Mouse (Mus musculus): ENCODE results near the gene Nt5c2.
A peak's percentile ranks its signal among the peaks of the same experiment; 100 is the strongest.
"Not testable (repeated sequence)": the region's sequence is repeated elsewhere in the genome, so short reads cannot be mapped to it uniquely, and the experiment has no call there.

Nt5c2 gene

DNA sequence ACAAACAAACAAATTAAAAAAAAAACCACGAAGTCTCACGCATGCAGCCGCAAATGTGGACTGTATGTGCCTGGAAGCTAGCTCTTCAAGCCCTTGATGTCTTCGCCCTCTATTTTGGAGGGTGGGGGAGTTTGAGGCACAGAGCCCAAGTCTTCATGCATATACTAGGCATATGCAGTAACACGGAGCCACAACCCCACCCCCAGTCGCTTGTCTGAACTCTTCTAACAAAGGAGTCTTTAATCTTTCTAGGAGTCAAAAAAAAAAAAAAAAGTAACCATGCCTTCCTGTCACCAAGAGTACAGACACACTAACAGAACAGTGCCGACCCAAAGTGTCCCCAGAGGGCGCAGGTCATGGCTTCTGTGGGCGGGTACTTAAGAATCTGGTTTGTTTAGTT, 1.0 kb upstream of the Nt5c2 start:
- peak; percentile 35 for DNase-seq

DNA sequence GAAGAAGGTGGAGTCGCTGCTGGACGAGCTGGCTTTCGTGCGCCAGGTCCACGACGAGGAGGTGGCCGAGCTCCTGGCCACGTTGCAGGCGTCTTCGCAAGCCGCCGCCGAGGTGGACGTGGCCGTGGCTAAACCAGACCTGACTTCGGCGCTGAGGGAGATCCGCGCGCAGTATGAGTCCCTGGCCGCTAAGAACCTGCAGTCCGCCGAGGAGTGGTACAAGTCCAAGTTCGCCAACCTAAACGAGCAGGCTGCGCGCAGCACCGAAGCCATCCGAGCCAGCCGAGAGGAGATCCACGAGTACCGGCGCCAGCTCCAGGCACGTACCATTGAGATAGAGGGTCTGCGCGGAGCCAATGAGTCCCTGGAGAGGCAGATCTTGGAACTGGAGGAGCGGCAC, 443 bp upstream of the Nt5c2 start:
- peak; percentile 80 for DNase-seq

DNA sequence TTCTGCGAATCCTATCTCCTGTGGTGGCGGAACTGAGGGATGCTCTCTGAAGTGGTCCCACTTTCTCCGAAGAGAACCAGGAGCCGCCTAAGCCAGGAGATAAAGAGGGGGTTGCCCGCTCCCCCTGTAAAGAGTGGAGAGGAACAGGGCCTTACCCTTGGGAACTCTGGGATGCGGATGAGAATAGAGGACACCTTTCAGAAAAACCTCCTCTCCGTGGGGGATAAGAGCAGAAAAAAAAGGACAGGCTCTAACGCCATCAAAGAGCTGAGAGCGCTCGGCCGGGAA, 850 bp downstream of the Nt5c2 start:
- no peak for DNase-seq

DNA sequence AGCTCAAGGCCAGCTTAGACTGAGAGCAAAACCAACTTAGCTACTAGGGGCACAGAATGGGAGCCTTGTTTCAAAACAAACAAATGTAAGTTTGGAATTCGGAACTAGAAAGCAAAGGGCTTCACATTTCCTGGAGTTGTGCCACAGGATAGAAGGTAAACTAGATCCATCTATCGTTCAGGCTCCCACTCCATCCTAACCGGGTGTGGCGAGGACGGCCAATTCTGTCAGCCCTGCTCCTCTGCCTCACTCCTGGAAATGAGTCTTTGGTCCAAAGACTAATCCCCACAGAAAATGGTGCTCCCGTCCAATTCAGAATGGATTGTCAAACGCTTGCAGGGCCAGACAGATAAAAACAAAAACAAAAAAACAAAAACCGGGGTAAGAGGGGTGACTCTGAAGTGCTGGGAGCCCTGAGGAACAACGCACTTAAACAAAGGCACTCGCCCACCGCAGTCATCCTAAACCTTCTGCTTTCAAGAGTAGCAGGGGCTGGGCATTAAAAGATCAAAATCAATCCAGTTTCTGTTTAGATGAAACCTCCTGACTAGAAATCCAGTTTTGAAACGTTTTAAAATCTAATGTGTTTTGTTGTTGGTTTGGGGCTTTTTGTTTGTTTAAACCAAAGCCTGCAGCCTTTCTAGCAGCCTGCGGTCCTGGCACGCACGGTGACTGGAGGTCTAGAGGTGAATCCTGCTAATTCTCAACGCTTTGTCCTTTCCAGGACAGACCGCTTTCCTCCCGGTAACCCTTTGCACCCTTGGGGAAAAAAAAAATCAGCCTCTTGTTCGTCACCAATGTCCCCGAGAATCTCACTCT, 1.4 kb downstream of the Nt5c2 start:
- peak; percentile 46 for DNase-seq

DNA sequence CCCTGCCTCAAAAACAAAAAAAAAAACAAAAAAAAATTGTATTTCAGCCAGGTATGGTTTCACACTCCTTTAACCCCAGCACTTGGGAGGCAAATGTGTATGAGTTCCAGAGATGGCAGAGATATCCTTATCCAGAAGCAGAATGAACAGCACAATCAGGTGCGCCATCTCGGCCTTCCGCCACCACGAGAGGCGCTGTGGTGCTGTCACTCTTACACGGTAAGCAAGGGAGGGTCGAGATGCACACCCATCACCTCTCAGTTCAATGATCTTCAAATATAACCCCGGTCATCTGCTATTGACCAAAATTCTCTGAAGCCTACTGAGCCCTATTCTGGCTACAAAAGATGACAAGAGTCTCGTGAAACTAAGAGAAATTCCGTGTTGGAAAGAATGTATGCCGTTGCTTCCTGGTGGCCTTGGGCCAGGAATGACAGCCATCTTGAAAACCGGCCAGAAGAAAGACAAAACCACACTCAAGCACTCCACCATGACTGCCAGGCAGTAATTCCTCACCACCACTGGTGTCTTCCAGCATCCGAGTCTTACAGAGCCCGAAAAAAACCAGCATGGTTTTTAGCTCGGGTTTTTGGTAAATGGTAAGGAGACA, 2.3 kb downstream of the Nt5c2 start:
- DNase-seq: peak; percentile 58

DNA sequence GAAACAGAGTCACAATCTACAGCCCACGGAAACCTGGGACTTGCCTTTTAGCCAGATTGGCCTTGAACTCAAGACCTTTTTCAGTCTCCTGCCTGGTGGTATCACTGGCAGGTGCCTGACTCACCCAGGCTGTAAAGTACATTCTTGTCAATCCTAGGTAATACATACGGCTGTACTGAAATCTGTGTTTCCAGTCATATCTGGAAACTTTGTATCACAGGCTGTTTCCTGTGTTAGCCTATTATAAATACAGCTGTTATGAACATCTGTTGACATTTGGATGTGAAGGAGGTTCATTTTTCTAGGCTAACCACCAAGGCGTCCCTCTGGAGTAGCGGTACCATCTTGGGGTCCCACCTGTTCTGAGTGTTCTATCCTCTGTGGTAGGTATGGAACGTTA, 5.0 kb downstream of the Nt5c2 start:
- no peak for DNase-seq

DNA sequence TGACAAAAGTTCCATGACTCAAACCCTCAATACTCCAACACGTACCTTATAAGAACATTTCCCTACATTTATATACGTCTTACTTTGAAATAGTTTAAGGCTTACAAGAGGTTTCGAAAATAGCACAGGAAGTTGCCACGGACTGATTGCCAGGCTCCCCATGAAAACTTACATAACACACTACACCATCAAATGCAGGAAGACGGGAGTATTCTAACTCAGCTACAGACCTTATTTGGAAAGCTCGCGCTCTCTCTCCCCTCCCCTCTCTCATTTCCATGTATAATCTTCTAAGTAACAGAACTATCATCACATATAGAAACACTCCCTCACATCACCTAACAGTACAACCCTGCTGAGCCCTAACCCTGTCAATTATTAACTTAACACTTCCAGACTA, 5.5 kb downstream of the Nt5c2 start:
- no peak for DNase-seq

DNA sequence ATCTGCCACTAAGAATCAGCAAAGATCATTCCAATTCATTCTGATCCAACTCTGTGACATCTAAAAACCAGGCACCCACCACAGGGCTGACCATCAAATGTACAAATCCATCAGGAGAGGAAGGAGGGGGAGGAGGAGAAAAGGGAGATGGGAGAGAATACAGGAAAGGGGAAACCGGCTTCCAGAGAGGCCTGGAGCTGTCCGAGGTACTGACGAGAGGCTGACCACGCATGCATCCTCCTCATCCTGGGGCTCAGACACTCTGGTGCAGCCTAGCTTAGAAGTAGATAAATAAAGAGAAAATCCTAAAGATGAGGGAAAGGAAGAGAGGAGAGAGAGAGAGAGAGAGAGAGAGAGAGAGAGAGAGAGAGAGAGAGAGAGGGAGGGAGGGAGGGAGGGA, 8.6 kb downstream of the Nt5c2 start:
- DNase-seq: no peak

DNA sequence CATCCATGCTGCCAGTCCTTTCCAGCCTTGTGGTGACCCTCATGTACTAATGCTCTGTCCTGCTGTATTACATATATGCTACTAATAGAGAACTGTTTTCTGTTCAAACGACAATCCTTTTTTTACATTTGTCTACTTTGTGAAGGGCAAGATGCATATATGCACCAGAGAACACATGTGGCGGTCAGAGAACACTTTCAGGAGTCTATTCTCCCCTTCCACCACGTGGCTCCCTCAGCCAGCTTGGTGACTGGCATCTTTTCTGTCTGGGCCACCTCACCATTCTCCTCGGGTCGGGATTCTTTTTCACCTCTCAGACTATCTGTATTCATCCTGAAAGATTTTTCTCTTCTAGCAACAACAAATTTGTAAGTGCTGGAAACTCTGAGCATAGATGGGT, 9.1 kb downstream of the Nt5c2 start:
- DNase-seq: no peak

DNA sequence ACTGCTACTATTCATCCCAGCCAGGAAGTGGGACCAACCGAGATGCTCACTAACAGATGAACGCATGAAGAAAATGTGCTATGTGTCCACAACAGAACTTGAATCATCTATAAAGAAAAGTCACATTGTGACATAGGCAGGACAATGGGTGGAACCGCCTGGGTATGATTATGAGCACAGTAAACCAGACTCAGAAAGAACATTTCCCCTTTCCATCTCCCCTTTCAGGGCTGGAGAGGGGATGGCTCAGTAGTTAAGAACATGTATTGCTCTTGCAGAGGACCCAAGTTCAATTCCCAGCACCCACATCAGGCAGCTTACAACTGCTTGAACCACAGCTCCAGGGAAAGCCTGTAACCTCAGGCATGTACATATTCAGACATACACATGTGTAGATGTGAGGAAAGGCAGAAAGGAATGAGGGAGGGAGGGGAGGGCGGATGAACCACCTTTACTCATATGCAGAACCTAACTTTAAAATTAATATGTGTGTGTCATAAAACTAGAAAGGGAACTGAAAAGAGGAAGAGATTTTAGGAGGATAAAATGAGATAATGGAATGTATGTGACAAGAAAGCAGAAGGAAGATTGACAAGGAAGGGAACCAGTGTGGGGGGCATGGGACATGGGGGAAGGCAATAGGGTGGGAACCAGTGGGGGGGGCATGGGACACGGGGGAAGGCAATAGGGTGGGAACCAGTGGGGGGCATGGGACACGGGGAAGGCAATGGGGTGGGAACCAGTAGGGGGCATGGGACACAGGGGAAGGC, 11.0 kb downstream of the Nt5c2 start:
- DNase-seq: no peak

DNA sequence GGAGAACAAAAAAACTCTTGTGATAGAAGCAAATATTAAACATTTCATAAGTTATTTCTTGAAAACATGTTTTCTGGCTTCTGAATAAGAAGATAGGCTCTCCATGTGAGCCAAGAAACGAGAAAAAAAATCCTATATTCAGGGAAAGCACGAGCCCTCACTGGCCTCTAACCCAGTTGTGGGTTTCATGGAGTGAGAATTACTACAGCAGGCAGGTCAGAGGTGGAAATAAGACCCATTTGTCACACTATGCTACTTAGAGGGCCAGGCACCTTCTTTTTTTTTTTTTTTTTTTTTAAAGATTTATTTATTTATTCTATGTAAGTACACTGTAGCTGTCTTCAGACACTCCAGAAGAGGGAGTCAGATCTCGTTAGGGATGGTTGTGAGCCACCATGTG, 14.6 kb downstream of the Nt5c2 start:
- not testable (repeated sequence) for DNase-seq

DNA sequence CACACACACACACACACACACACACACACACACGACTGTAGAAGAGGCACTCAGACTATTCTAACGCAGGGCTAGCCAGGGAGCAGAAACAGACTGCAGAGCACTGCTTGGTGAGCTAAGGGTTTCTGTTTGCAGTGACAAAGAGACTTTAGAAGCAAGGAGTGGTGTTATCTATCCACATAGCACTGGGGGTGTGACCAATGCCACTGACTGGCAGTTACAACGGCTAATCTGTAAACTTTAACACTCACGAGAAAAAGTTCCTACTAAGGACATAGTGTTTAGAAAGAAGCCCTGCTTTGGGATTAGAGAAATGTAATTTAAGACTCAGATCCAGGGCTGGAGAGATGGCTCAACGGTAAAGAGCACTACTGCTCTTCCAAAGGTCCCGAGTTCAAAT, 15.2 kb downstream of the Nt5c2 start:
- no peak for DNase-seq

DNA sequence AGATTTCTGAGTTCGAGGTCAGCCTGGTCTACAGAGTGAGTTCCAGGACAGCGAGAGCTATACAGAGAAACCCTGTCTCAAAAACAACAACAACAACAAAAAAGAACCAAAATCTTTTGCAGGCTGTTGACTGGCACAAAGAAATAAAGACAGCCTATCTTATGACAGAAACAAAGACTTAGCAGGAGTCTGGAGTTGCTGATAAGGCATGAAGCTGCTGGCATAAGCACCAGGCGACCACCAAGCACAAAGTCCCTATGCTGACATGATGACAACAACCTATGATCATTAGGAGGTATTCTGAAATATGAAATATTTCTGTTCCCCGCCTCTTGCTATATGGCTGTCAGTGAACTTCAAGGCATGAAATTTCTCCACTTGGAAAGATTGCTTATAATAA, 16.0 kb downstream of the Nt5c2 start:
- no peak for DNase-seq

DNA sequence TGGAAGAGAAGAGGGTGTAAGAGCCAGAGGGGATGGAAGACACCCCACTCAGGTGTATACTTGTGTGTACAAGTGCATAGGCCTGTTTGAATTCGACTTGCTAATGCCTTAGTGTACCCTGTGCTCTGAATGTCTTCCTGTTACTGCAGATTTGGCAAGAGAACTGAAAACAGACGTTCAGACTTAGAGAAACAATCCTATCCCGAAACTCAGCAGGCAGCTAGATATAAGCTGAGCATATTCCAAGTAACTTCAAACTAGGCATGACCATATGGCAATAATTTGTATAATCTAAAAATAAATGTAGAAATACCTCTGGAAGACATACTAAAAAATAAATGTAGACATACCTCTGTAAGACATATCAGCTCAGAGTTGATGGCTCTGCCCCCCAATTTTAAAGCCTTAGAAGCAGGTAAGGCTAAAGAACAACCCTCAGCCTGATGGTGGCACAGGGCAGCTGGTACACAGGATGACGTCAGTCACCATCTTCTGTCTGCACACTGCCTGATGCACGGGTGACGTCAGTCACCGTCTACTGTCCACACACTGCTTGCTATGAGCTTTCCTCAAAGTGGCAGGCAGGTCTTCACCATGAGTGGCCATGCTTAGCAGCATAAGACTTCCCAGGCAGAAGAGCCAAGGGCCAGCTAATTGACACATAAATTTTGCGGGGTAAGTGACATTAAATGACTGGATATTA, 16.6 kb downstream of the Nt5c2 start:
- DNase-seq: peak; percentile 55

DNA sequence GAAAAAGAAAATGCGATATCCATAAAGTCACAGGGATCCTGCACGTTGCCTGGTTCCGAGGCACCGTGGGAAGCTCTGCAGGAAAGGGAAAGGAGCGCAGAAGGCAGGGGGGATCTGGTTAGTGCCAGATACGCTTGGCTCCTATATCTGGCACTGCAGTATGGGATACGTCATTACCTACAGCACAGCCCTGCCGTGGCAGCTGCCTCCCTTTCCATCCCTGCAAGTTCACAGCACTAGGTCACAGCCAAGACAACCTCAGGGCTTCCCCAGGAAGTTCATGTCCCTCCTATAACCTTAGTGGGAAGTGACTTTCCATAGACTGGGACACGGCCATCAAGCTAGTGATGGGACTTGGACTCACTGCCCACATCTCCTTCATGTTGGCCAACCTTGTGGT, 18.9 kb downstream of the Nt5c2 start:
- DNase-seq: peak; percentile 58

DNA sequence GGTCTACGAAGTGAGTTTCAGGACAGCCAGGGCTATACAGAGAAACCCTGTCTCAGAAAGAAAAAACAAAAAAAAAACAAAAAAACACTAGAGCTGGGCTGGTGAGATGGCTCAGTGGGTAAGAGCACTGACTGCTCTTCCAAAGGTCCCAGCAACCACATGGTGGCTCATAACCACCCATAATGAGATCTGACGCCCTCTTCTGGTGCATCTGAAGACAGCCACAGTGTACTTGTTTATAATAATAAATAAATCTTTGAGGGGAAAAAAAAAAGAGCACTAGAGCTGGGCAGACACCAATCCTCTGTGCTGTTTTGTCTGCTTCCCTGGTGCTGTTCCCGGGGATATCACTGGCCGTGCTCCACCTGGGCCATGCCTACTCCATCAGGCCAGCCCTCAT, 22.6 kb downstream of the Nt5c2 start:
- DNase-seq: not testable (repeated sequence)

DNA sequence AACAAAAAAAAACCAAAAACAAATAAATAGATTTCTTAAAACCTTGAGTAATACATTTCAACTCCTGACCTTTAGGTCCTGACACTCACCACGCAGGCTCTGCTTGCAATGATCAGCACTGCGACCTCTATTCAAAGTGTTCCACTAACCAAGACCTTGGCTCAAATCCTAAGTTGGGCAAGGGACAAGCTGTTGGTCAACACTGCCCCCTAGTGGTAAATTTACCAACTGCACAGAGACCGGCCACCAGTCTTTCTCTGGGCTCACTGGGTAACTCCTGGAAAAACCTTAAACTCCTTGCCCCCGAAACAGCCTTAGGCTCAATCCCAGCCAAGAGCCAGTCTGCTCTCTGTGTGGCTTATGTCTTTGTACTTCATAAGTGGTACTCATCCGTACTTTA, 23.8 kb downstream of the Nt5c2 start:
- peak; percentile 80 for DNase-seq

DNA sequence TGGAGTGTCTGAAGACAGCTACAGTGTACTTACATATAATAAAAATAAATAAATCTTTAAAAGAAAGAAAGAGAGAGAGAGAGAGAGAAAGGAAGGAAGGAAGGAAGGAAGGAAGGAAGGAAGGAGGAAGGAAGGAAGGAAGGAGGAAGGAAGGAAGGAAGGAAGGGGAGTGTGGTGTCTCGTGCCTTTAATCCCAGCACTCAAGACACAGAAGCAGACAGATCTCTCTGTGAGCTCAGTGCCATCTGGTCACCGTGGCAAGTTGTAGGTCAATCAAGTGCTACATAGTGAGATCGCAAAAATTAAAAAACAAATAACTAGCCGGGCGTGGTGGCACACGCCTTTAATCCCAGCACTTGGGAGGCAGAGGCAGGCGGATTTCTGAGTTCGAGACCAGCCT, 24.3 kb downstream of the Nt5c2 start:
- DNase-seq: not testable (repeated sequence)

DNA sequence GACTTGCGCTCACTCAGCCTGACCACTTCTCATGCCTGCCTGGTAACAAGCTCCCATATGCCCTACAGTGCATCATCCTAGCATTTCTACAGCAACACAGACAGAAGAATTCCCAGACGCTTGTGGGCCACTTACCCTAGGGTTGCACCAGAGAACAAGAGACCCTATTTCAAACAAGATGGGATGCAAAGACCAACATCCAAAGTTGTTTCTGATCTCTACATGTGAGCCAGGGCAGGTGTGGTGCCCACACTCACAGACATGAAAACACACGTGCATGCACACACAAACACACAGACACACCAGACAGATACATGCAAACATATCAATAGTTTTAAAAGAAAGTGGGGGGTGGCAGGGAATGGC, 24.8 kb downstream of the Nt5c2 start:
- DNase-seq: no peak

DNA sequence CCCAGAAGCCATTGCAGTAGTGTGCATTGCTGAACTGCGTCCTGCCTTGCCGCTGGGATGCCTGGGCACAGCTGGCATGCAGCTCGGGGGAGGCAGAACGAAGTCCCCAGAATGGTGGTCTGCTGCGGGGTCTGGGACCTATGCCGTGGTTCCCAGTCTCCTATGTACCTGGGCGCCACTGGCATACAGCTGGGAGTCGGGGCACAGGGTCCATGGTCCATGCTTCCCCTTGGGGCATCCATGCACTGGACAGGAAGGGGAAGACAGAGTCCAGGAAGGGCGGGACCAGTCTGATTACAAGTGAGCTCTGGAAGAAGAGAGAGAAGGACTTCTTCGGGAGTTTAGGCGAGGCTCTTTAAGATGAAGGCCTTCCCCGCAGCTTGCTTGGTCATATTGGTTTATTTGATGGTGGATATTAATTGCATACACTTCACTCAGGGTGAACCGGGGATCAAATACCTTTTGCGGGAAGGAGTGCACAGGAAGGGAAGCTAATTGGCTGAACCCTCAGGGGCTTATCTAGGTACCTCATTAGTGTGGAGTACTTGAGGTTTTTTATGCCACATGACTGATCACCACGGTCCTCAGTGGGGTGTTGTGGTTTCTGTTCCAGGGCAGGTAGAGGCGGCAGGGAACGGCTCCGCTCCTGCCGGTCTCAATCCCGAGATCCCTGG, 25.3 kb downstream of the Nt5c2 start:
- no peak for DNase-seq

DNA sequence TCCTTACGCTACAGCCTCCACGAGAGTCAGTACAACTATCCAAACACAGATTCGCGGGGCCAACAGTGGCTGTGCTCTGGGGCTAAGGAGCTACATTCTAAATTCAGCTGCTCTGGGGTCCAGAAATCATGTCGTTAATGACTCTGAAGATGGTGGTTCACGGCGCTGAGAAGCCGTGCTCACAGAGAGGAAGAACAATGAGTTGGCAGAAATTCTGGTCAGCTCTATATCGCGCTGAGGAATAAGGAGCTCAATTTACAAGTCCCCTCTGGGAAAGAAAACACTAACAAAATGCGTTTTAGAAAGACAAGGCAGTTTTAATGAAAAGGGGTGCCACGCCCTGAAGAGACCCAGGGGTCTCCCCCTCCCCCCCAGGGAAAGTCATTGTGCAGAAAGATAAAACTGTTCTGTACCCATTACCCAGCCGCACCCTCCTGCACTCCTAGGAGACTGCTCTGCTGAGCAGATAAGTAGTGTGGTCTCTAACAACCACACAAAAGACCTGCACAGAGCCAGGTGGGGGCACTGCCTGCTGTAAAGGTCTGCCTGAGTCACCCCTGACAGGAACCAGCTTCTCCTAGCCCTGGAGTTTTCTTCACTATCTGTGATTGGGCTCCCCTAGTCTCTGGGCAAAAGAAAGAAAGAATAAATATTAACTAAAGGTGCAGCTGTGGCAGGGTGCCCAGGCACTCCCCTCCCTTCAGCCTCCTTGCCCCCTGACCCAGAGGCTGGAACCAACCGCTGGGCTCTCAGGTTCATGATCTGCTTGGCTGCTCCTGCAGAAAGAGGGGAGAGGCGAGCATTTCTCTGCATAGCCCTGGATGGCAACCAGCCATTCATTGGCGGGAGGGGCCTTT, 26.5 kb downstream of the Nt5c2 start:
- no peak for DNase-seq

DNA sequence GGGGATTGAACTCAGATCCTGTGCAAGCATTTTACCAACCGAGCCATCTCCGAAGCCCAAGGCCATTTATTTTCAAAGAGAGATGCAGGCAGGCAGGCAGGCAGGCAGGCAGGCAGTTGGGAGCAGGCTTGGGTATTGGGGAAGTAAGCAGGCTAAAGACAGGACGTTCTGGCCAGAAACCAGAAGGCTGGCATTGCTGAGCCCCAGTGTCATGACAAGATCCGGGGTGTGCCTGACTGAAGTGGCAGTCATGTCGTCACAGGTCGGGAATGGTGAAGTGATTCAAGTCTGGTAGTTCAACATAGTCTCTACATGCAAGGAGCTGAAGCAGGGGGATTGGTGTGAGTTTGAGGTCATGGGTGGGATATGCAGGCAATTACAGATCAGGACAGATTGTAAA, 27.3 kb downstream of the Nt5c2 start:
- DNase-seq: no peak
